Mouse (Mus musculus) heart, postnatal 0 days (tissue): ENCODE data around the gene Tgif2.

Experiments
- CTCF ChIP-seq: IDR thresholded peaks from 2 replicates; pipeline ENCODE4 v1.5.1; 2016; ENCODE audit warnings: antibody characterized with exemption, control low read depth, low read depth
- EP300 ChIP-seq: IDR thresholded peaks from 2 replicates; pipeline ENCODE4 v1.6.1; 2016; ENCODE audit warnings: antibody characterized with exemption, low read depth

DNA sequence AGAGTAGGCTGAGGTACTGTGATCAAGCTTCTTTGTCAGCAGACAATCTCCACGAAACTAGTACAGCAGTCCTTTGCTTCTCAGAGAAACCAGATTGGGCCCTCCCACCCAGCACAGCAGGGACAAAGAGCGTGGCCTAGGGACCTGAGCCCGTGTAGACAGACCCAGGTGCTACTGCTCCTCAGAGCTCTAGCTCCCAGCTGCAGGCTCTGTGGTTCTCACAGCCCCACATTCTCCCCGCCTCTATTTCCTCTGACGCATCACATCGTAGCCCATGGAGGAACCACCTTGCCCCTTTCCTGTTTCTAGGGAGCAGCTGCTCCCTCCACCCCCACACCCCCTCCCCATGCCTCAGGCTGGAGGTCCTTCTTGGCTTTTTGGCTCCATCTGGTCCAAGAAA, 47.2 kb downstream of the Tgif2 start, which contains the start of gene Sla2:
- TF ChIP-seq CTCF, result no peak
- no peak for TF ChIP-seq EP300
